Mouse (Mus musculus): ENCODE results near the gene Acin1. TPM values are rescaled to one million over a fixed set of nuclear protein-coding genes. Genes with fewer than 3 reads are reported as not detected.
A peak's percentile ranks its signal among the peaks of the same experiment; 100 is the strongest.

The Acin1 gene
- polyA plus RNA-seq, 1 experiment: 77.3 TPM

DNA sequence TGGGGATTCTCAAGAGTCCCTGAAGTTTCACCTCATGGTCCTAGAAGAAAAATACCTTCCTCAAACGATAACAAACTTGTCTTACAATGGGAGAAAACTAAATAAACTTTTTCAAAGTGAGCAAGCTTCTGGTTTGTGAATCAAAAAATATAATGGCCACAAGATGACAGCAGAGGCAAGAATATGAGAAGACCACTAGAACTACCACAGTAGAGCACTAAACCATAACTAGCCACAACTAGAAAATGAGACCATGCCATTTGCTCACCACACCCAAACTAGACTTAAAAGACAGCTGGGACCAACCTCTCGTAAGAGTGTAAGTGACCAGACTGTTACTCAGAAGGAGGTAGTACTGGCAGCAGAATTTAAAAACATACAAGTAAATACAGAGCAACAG, 26.7 kb downstream of the Acin1 start:
- Histone ChIP-seq H3ac (ENCODE audit: control insufficient read depth, insufficient read length) (no peak overlapping the region), H3K4me2 (ENCODE audit: low read depth) (no peak overlapping the region), H3K36me3 (ENCODE audit: control insufficient read depth, insufficient read depth) (peaks cover 45% of the 10 kb centered on the region), H3K4me3 (no peak overlapping the region), H3K27me3 (ENCODE audit: control insufficient read depth, insufficient read depth, insufficient read length) (no peaks in the 10 kb centered on the region), H3K79me2 (ENCODE audit: control insufficient read depth, insufficient read depth) (peaks cover 5% of the 10 kb centered on the region)
- TF ChIP-seq USF1 (IDR thresholded peaks at IDR 0.05; ENCODE audit: low read depth) (no peak), SRF (IDR thresholded peaks at IDR 0.05; ENCODE audit: control insufficient read depth, insufficient read length, low read depth) (no peak), CEBPB (IDR thresholded peaks at IDR 0.05; ENCODE audit: insufficient read depth, poor library complexity, severe bottlenecking) (no peak), E2F4 (IDR thresholded peaks at IDR 0.05; ENCODE audit: insufficient read depth) (no peak), MYOG (IDR thresholded peaks at IDR 0.05; ENCODE audit: control insufficient read depth in 1 of 3, insufficient read depth in 1 of 3, insufficient read length in 2 of 3, low read depth in 2 of 3) (no peak), MYOD1 (IDR thresholded peaks at IDR 0.05; ENCODE audit: control insufficient read depth in 1 of 3, insufficient read length in 2 of 3, low read depth in 2 of 3) (no peak), POLR2AphosphoS2 (IDR thresholded peaks at IDR 0.05; ENCODE audit: insufficient read length, low read depth) (no peak), MAX (IDR thresholded peaks at IDR 0.05; ENCODE audit: low read depth) (no peak), TCF3 (IDR thresholded peaks at IDR 0.05; ENCODE audit: insufficient read length, low read depth) (no peak), REST (IDR thresholded peaks at IDR 0.05; ENCODE audit: insufficient read depth, insufficient read length) (no peak), TCF12 (IDR thresholded peaks at IDR 0.05; ENCODE audit: insufficient read depth, poor library complexity, severe bottlenecking) (no peak), POLR2A (IDR thresholded peaks at IDR 0.05; ENCODE audit: insufficient read length, low read depth) (no peak)

DNA sequence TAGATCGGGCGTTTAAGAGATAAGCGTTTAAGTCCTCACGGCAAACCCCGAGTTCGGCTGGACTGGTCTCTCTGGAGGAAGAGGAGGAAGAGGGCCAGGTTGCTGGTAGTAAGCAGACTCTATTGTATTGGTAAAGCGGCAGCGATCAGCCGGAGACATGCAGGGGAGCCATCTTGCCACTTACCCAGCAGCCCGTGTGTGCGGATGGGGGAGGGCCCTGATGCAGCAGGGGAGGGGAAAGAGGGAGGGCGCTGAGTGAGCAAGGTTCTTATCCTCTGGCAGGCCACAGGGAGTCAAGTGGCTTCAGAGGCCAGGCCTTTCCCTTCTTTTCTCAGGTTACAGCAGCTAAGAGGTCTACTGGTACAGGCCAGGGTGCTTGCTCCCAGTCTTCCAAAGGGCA, 33.2 kb downstream of the Acin1 start:
- TF ChIP-seq MYOD1 (IDR thresholded peaks at IDR 0.05; ENCODE audit: control insufficient read depth in 1 of 3, insufficient read length in 2 of 3, low read depth in 2 of 3) (no peak), POLR2AphosphoS2 (IDR thresholded peaks at IDR 0.05; ENCODE audit: insufficient read length, low read depth) (peak; percentile 98), TCF3 (IDR thresholded peaks at IDR 0.05; ENCODE audit: insufficient read length, low read depth) (no peak), POLR2A (IDR thresholded peaks at IDR 0.05; ENCODE audit: insufficient read length, low read depth) (peak; percentile 96), USF1 (IDR thresholded peaks at IDR 0.05; ENCODE audit: low read depth) (no peak)
- peaks cover 28% of the 10 kb centered on the region for H3K79me2 ChIP-seq (ENCODE audit: control insufficient read depth, insufficient read depth)
- peak overlapping the region; percentile 33 for H3ac ChIP-seq (ENCODE audit: control insufficient read depth, insufficient read length)
- peaks cover 12% of the 10 kb centered on the region for H3K36me3 ChIP-seq (ENCODE audit: control insufficient read depth, insufficient read depth)
- H3K4me2 ChIP-seq (ENCODE audit: low read depth): peak overlapping the region; percentile 90
- no peaks in the 10 kb centered on the region for H3K27me3 ChIP-seq (ENCODE audit: control insufficient read depth, insufficient read depth, insufficient read length)
- H3K4me3 ChIP-seq: peak overlapping the region; percentile 57

DNA sequence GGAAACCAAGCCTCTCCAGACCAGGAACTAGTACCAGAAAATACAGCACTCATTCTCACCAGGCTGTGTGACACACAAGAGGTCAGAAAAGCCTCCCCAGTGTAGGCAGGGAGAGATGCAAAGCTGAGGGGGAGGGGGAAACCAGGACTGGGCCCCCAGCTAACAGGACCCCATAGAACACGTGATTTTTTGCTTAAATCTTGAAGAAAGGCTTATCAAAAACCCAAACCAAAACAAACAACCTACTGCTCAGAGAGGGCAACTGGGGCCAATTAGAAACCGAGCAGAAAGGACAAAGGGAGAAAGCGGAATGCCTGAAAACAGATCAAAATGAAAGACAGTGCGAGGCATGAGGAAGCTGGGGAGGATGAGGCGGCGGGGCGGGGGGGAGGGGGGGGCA, 33.9 kb downstream of the Acin1 start:
- H3K4me3 ChIP-seq: peak overlapping the region; percentile 57
- peaks cover 28% of the 10 kb centered on the region for H3K79me2 ChIP-seq (ENCODE audit: control insufficient read depth, insufficient read depth)
- peak overlapping the region; percentile 90 for H3K4me2 ChIP-seq (ENCODE audit: low read depth)
- peaks cover 19% of the 10 kb centered on the region for H3K36me3 ChIP-seq (ENCODE audit: control insufficient read depth, insufficient read depth)
- no peaks in the 10 kb centered on the region for H3K27me3 ChIP-seq (ENCODE audit: control insufficient read depth, insufficient read depth, insufficient read length)
- peak overlapping the region; percentile 33 for H3ac ChIP-seq (ENCODE audit: control insufficient read depth, insufficient read length)
- no peak for TF ChIP-seq SRF (IDR thresholded peaks at IDR 0.05; ENCODE audit: control insufficient read depth, insufficient read length, low read depth)
- TF ChIP-seq MYOG (IDR thresholded peaks at IDR 0.05; ENCODE audit: control insufficient read depth in 1 of 3, insufficient read depth in 1 of 3, insufficient read length in 2 of 3, low read depth in 2 of 3): no peak
- TF ChIP-seq REST (IDR thresholded peaks at IDR 0.05; ENCODE audit: insufficient read depth, insufficient read length): no peak
- no peak for TF ChIP-seq POLR2AphosphoS2 (IDR thresholded peaks at IDR 0.05; ENCODE audit: insufficient read length, low read depth)
- no peak for TF ChIP-seq TCF3 (IDR thresholded peaks at IDR 0.05; ENCODE audit: insufficient read length, low read depth)
- no peak for TF ChIP-seq MYOD1 (IDR thresholded peaks at IDR 0.05; ENCODE audit: control insufficient read depth in 1 of 3, insufficient read length in 2 of 3, low read depth in 2 of 3)
- no peak for TF ChIP-seq USF1 (IDR thresholded peaks at IDR 0.05; ENCODE audit: low read depth)
- TF ChIP-seq CEBPB (IDR thresholded peaks at IDR 0.05; ENCODE audit: insufficient read depth, poor library complexity, severe bottlenecking): no peak
- no peak for TF ChIP-seq TCF12 (IDR thresholded peaks at IDR 0.05; ENCODE audit: insufficient read depth, poor library complexity, severe bottlenecking)
- no peak for TF ChIP-seq POLR2A (IDR thresholded peaks at IDR 0.05; ENCODE audit: insufficient read length, low read depth)
- TF ChIP-seq MAX (IDR thresholded peaks at IDR 0.05; ENCODE audit: low read depth): no peak
- no peak for TF ChIP-seq E2F4 (IDR thresholded peaks at IDR 0.05; ENCODE audit: insufficient read depth)

DNA sequence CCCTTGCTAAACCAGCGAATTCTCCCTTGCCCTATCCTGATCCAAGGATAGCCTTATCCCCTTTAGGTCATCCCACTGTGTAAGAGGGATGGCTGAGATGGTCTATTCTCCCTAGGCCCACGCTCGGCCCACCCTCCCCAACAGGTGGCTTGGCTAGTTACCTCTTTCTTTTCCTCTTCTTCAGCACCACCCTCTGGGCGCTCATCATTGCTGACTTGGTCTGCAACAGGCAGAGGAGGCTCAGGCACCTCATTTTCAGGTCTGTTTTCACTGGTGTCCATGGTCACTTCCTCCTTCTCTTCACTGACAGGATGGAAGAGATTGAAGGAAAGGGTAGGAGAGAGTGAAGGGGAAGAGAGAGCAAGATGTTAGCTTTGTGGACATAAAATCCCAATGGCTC, 35.2 kb downstream of the Acin1 start:
- H3K4me2 ChIP-seq (ENCODE audit: low read depth): peak overlapping the region; percentile 90
- no peak overlapping the region for H3ac ChIP-seq (ENCODE audit: control insufficient read depth, insufficient read length)
- peaks cover 26% of the 10 kb centered on the region for H3K79me2 ChIP-seq (ENCODE audit: control insufficient read depth, insufficient read depth)
- no peak overlapping the region for H3K4me3 ChIP-seq
- no peaks in the 10 kb centered on the region for H3K27me3 ChIP-seq (ENCODE audit: control insufficient read depth, insufficient read depth, insufficient read length)
- peaks cover 27% of the 10 kb centered on the region for H3K36me3 ChIP-seq (ENCODE audit: control insufficient read depth, insufficient read depth)
- TF ChIP-seq TCF12 (IDR thresholded peaks at IDR 0.05; ENCODE audit: insufficient read depth, poor library complexity, severe bottlenecking) (no peak), REST (IDR thresholded peaks at IDR 0.05; ENCODE audit: insufficient read depth, insufficient read length) (no peak), MYOD1 (IDR thresholded peaks at IDR 0.05; ENCODE audit: control insufficient read depth in 1 of 3, insufficient read length in 2 of 3, low read depth in 2 of 3) (no peak), SRF (IDR thresholded peaks at IDR 0.05; ENCODE audit: control insufficient read depth, insufficient read length, low read depth) (no peak), CEBPB (IDR thresholded peaks at IDR 0.05; ENCODE audit: insufficient read depth, poor library complexity, severe bottlenecking) (no peak), USF1 (IDR thresholded peaks at IDR 0.05; ENCODE audit: low read depth) (no peak), MYOG (IDR thresholded peaks at IDR 0.05; ENCODE audit: control insufficient read depth in 1 of 3, insufficient read depth in 1 of 3, insufficient read length in 2 of 3, low read depth in 2 of 3) (no peak), E2F4 (IDR thresholded peaks at IDR 0.05; ENCODE audit: insufficient read depth) (no peak), POLR2A (IDR thresholded peaks at IDR 0.05; ENCODE audit: insufficient read length, low read depth) (no peak), POLR2AphosphoS2 (IDR thresholded peaks at IDR 0.05; ENCODE audit: insufficient read length, low read depth) (no peak), TCF3 (IDR thresholded peaks at IDR 0.05; ENCODE audit: insufficient read length, low read depth) (no peak), MAX (IDR thresholded peaks at IDR 0.05; ENCODE audit: low read depth) (no peak)

Measured in myocyte (in vitro differentiated cells).